Mouse (Mus musculus) bone marrow, adult 2 months (tissue): ENCODE measurements around the gene Iqsec1.

Experiments
- CTCF ChIP-seq: fragments of 200-500 bp; IDR thresholded peaks from 2 replicates; pipeline ENCODE4 v1.5.1; 2011; ENCODE audit warnings: low read length, control low read depth; ENCODE audit not compliant: control insufficient read depth, insufficient read depth
- POLR2A ChIP-seq: fragments of 200-500 bp; IDR thresholded peaks from 2 replicates; pipeline ENCODE4 v1.6.1; 2011; ENCODE audit warnings: low read depth, mild to moderate bottlenecking, control low read depth, low read length, borderline replicate concordance; ENCODE audit not compliant: control insufficient read depth

GRCm38 (mm10) chr6:90928806-90929205 lies 59.7 kb downstream of the Iqsec1 start:
- TF ChIP-seq POLR2A = no peak
- no peak for TF ChIP-seq CTCF
